Mouse (Mus musculus) lung, adult 2 months (tissue): Measurements from ENCODE around the gene Cenpc1.

Source experiments
- CTCF ChIP-seq: fragments of 200-500 bp; IDR thresholded peaks from 2 replicates; pipeline ENCODE4 v1.5.1; 2011; ENCODE audit warnings: mild to moderate bottlenecking, low read length, control low read depth; ENCODE audit not compliant: insufficient read depth
- POLR2A ChIP-seq: fragments of 200-500 bp; IDR thresholded peaks from 2 replicates; pipeline ENCODE4 v1.6.1; 2011; ENCODE audit warnings: low read depth, mild to moderate bottlenecking, control low read depth, low read length, borderline replicate concordance; ENCODE audit errors: extremely low read depth

GRCm38 (mm10) chr5:86113037-86113436 is 47.7 kb upstream of the Cenpc1 start:
- TF ChIP-seq CTCF, result no peak
- no peak for TF ChIP-seq POLR2A
